Mouse (Mus musculus) cortical plate, adult 2 months (tissue): ENCODE data around the gene Col6a3. TPM values are rescaled to one million over a fixed set of nuclear protein-coding genes. Genes with fewer than 3 reads are reported as not detected.

ENCODE experiments used
- H3K27ac ChIP-seq: fragments of 200-500 bp; 2 replicates; pipeline ENCODE4 v1.5.1; 2012; ENCODE audit warnings: low read length, control low read depth, inconsistent platforms; ENCODE audit not compliant: insufficient read depth
- H3K4me1 ChIP-seq: fragments of 200-500 bp; 2 replicates; pipeline ENCODE4 v1.6.1; 2011; ENCODE audit warnings: low read length; ENCODE audit not compliant: control insufficient read depth, insufficient read depth
- H3K4me3 ChIP-seq: fragments of 200-500 bp; 2 replicates; pipeline ENCODE4 v1.5.1; 2011; ENCODE audit warnings: mild to moderate bottlenecking, low read length, control low read depth; ENCODE audit not compliant: insufficient read depth
- CTCF ChIP-seq: fragments of 200-500 bp; IDR thresholded peaks from 2 replicates; pipeline ENCODE4 v1.5.1; 2011; ENCODE audit warnings: mild to moderate bottlenecking, control low read depth, low read length; ENCODE audit not compliant: insufficient read depth; ENCODE audit errors: extremely low read depth
- POLR2A ChIP-seq: fragments of 200-500 bp; IDR thresholded peaks from 2 replicates; pipeline ENCODE4 v1.6.1; 2011; ENCODE audit warnings: mild to moderate bottlenecking, low read length, control low read depth; ENCODE audit not compliant: insufficient read depth; ENCODE audit errors: extremely low read depth
- polyA plus RNA-seq: library from polyadenylated mRNA; depleted of rRNA; stranded (reverse); fragments of >200 nt; gene quantifications from 2 replicates; pipeline ENCODE4 v1.2.3, GENCODE M21; 2012

The Col6a3 gene
- polyA plus RNA-seq, 1 experiment, result 1.4 TPM

- no peak overlapping the region for H3K27ac ChIP-seq
- H3K4me1 ChIP-seq, result no peaks in the 10 kb centered on the region
- no peak for TF ChIP-seq CTCF
- TF ChIP-seq POLR2A, result no peak
- H3K4me3 ChIP-seq, result no peak overlapping the region
Observed at GRCm38 (mm10) chr1:90842789-90843587, 783 bp downstream of the Col6a3 start.

- TF ChIP-seq CTCF (peak; percentile 83), POLR2A (no peak)
- H3K4me1 ChIP-seq, result no peaks in the 10 kb centered on the region
- H3K4me3 ChIP-seq, result no peak overlapping the region
- H3K27ac ChIP-seq, result no peak overlapping the region
Observed at GRCm38 (mm10) chr1:90840250-90840649, 3.5 kb downstream of the Col6a3 start.

GRCm38 (mm10) chr1:90838657-90839056 lies 5.1 kb downstream of the Col6a3 start:
- Histone ChIP-seq H3K4me3 (no peak overlapping the region), H3K4me1 (no peaks in the 10 kb centered on the region), H3K27ac (no peak overlapping the region)
- TF ChIP-seq CTCF (no peak), POLR2A (no peak)

GRCm38 (mm10) chr1:90838221-90838620 lies 5.5 kb downstream of the Col6a3 start:
- no peaks in the 10 kb centered on the region for H3K4me1 ChIP-seq
- H3K4me3 ChIP-seq, result no peak overlapping the region
- TF ChIP-seq CTCF (no peak), POLR2A (peak; percentile 51; the same call in 1 of the 2 replicates)
- no peak overlapping the region for H3K27ac ChIP-seq

GRCm38 (mm10) chr1:90836178-90836740 lies 7.5 kb downstream of the Col6a3 start:
- Histone ChIP-seq H3K4me1 (no peaks in the 10 kb centered on the region), H3K27ac (no peak overlapping the region), H3K4me3 (no peak overlapping the region)
- no peak for TF ChIP-seq CTCF
- no peak for TF ChIP-seq POLR2A

GRCm38 (mm10) chr1:90834701-90835100 lies 9.1 kb downstream of the Col6a3 start:
- TF ChIP-seq POLR2A (no peak), CTCF (no peak)
- no peak overlapping the region for H3K27ac ChIP-seq
- H3K4me1 ChIP-seq, result no peaks in the 10 kb centered on the region
- no peak overlapping the region for H3K4me3 ChIP-seq

- Histone ChIP-seq H3K27ac (no peak overlapping the region), H3K4me3 (no peak overlapping the region), H3K4me1 (no peaks in the 10 kb centered on the region)
- TF ChIP-seq POLR2A, result no peak
- peak; percentile 24; the same call in 1 of the 2 replicates for TF ChIP-seq CTCF
Observed at GRCm38 (mm10) chr1:90830006-90830405, 13.8 kb downstream of the Col6a3 start.

DNA sequence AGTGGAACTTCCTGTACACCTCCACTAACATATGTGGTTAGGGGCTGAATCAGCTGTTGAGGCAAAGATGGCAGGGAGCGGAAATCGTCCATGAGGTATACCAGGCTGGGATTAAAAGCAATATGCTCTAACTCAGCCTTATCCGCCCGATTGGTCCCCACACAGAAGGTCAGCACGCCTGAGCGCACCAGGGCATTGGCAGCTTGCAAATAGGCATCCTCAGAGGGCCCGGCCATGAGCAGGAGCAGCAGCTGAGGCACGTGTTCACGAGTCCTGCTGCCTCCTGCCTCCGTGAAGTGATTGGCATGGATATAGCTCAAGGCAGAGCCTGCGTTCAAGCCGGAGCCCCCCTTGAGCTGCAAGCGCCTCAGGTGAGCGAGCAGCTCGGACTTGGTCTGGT lies 30.5 kb downstream of the Col6a3 start:
- Histone ChIP-seq H3K27ac (no peak overlapping the region), H3K4me3 (no peak overlapping the region)
- TF ChIP-seq POLR2A, result no peak
- no peak for TF ChIP-seq CTCF

DNA sequence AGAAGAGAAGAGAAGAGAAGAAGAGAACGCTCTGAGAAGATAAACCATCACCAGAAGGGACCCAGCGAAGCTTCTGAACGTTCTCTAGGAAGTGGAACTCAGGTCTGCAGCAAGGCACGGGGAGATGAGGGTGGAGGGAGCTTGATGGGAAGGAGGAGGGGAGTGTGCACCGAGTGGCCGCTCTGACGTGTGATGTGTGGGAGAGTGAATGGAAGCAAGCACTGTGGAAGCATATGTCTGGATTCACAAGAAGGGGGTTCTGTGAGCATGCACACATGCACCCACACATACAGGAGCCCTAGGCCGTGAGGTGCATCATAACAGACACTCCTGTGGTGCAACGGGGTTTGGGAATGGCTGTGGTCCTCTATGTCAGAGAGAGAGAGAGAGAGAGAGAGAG lies 34.8 kb downstream of the Col6a3 start:
- no peak overlapping the region for H3K4me3 ChIP-seq
- H3K4me1 ChIP-seq, result no peaks in the 10 kb centered on the region
- no peak overlapping the region for H3K27ac ChIP-seq
- TF ChIP-seq CTCF (no peak), POLR2A (no peak)

More for the DNA sequence above, 30.5 kb downstream of the Col6a3 start:
- H3K4me1 ChIP-seq, result no peaks in the 10 kb centered on the region

GRCm38 (mm10) chr1:90803104-90803503 lies 40.7 kb downstream of the Col6a3 start:
- Histone ChIP-seq H3K4me1 (no peaks in the 10 kb centered on the region), H3K4me3 (no peak overlapping the region), H3K27ac (no peak overlapping the region)
- TF ChIP-seq CTCF (no peak), POLR2A (no peak)
